Mouse (Mus musculus): ENCODE results near the gene Srebf1. TPM values are rescaled to one million over a fixed set of nuclear protein-coding genes. Genes with fewer than 3 reads are reported as not detected.

The Srebf1 gene
- 10 to 100 TPM; 35.5 to 36.1 TPM for total RNA-seq (2021)
- long read RNA-seq, experiment 1, full-length matches to known transcripts, result 9 of 36 reads
- long read RNA-seq, experiment 1, partial matches to known transcripts, result 6 of 36 reads
- long read RNA-seq, experiment 1, other reads (novel, unspliced or antisense), result 21 of 36 reads
- long read RNA-seq, experiment 2, full-length matches to known transcripts, result 8 of 22 reads
- long read RNA-seq, experiment 2, partial matches to known transcripts, result 5 of 22 reads
- long read RNA-seq, experiment 2, other reads (novel, unspliced or antisense), result 9 of 22 reads

GRCm38 (mm10) chr11:60222469-60223236 lies at the start of gene Srebf1:
TSS of gene Srebf1 (minus strand) at chr11:60222581.
- peak; percentile 68 to 76 for DNase-seq (ENCODE audit: low spot score in 2 of 2)

GRCm38 (mm10) chr11:60268563-60268962 lies 46.2 kb upstream of the Srebf1 start:
- no peak for DNase-seq (ENCODE audit: low spot score in 2 of 2)
- intact Hi-C loops (cut with DNase I), result no loop called here

More at GRCm38 (mm10) chr11:60222469-60223236, at the start of gene Srebf1:
- intact Hi-C loops (cut with DNase I), result no loop called here

GRCm38 (mm10) chr11:60265271-60265985 lies 43.0 kb upstream of the Srebf1 start:
- intact Hi-C loops (cut with DNase I), result no loop called here

GRCm38 (mm10) chr11:60264651-60265050 lies 42.3 kb upstream of the Srebf1 start:
- intact Hi-C loops (cut with DNase I), result no loop called here
- DNase-seq (ENCODE audit: low spot score in 2 of 2), result no peak

More at GRCm38 (mm10) chr11:60265271-60265985, 43.0 kb upstream of the Srebf1 start:
- DNase-seq (ENCODE audit: low spot score in 2 of 2), result no peak

- no peak for DNase-seq (ENCODE audit: low spot score in 2 of 2)
- intact Hi-C loops (cut with DNase I), result no loop called here
Measured at GRCm38 (mm10) chr11:60262396-60262795, 40.0 kb upstream of the Srebf1 start.

- intact Hi-C loops (cut with DNase I), result no loop called here
- no peak for DNase-seq (ENCODE audit: low spot score in 2 of 2)
Measured at GRCm38 (mm10) chr11:60260743-60261142, 38.4 kb upstream of the Srebf1 start.

GRCm38 (mm10) chr11:60257696-60258095 lies 35.3 kb upstream of the Srebf1 start:
- DNase-seq (ENCODE audit: low spot score in 2 of 2), result no peak
- intact Hi-C loops (cut with DNase I), result no loop called here

GRCm38 (mm10) chr11:60256713-60257112 lies 34.3 kb upstream of the Srebf1 start:
- no peak for DNase-seq (ENCODE audit: low spot score in 2 of 2)
- intact Hi-C loops (cut with DNase I), result no loop called here

- DNase-seq (ENCODE audit: low spot score in 2 of 2), result peak; percentile 44
- intact Hi-C loops (cut with DNase I), result no loop called here
Measured at GRCm38 (mm10) chr11:60256176-60256681, 33.8 kb upstream of the Srebf1 start.

- no peak for DNase-seq (ENCODE audit: low spot score in 2 of 2)
- intact Hi-C loops (cut with DNase I), result no loop called here
Measured at GRCm38 (mm10) chr11:60255639-60256038, 33.3 kb upstream of the Srebf1 start.

- intact Hi-C loops (cut with DNase I), result no loop called here
- DNase-seq (ENCODE audit: low spot score in 2 of 2), result no peak
Measured at GRCm38 (mm10) chr11:60255181-60255580, 32.8 kb upstream of the Srebf1 start.

- intact Hi-C loops (cut with DNase I), result loop anchor here (5.0 kb wide), 1 partner anchor 38 kb away; no protein-coding TSS in a partner anchor
- no peak for DNase-seq (ENCODE audit: low spot score in 2 of 2)
Measured at GRCm38 (mm10) chr11:60254308-60254707, 31.9 kb upstream of the Srebf1 start.

- intact Hi-C loops (cut with DNase I), result loop anchor here (5.0 kb wide), 1 partner anchor 39 kb away; no protein-coding TSS in a partner anchor
- no peak for DNase-seq (ENCODE audit: low spot score in 2 of 2)
Measured at GRCm38 (mm10) chr11:60253546-60253945, 31.2 kb upstream of the Srebf1 start.

- DNase-seq (ENCODE audit: low spot score in 2 of 2), result peak; percentile 55 to 57
Measured at GRCm38 (mm10) chr11:60250971-60251643, 28.7 kb upstream of the Srebf1 start.

GRCm38 (mm10) chr11:60249885-60250284 lies 27.5 kb upstream of the Srebf1 start:
- intact Hi-C loops (cut with DNase I), result loop anchor here (5.0 kb wide), 1 partner anchor 42 kb away; no protein-coding TSS in a partner anchor
- DNase-seq (ENCODE audit: low spot score in 2 of 2), result no peak

More at GRCm38 (mm10) chr11:60250971-60251643, 28.7 kb upstream of the Srebf1 start:
- intact Hi-C loops (cut with DNase I), result loop anchor here (5.0 kb wide), 1 partner anchor 41 kb away; no protein-coding TSS in a partner anchor

- peak in 1 of 2 experiments; percentile 57 for DNase-seq (ENCODE audit: low spot score in 2 of 2)
- intact Hi-C loops (cut with DNase I), result no loop called here
Measured at GRCm38 (mm10) chr11:60248596-60249404, 26.4 kb upstream of the Srebf1 start.

- intact Hi-C loops (cut with DNase I), result no loop called here
- no peak for DNase-seq (ENCODE audit: low spot score in 2 of 2)
Measured at GRCm38 (mm10) chr11:60247753-60248550, 25.6 kb upstream of the Srebf1 start.

Measured in left cerebral cortex, postnatal 14 days (tissue).